Mouse (Mus musculus): ENCODE measurements around the gene Brca1. TPM values are rescaled to one million over a fixed set of nuclear protein-coding genes. Genes with fewer than 3 reads are reported as not detected.

Gene Brca1
- polyA plus RNA-seq, 1 experiment from 2014 or later = 23.0 TPM

DNA sequence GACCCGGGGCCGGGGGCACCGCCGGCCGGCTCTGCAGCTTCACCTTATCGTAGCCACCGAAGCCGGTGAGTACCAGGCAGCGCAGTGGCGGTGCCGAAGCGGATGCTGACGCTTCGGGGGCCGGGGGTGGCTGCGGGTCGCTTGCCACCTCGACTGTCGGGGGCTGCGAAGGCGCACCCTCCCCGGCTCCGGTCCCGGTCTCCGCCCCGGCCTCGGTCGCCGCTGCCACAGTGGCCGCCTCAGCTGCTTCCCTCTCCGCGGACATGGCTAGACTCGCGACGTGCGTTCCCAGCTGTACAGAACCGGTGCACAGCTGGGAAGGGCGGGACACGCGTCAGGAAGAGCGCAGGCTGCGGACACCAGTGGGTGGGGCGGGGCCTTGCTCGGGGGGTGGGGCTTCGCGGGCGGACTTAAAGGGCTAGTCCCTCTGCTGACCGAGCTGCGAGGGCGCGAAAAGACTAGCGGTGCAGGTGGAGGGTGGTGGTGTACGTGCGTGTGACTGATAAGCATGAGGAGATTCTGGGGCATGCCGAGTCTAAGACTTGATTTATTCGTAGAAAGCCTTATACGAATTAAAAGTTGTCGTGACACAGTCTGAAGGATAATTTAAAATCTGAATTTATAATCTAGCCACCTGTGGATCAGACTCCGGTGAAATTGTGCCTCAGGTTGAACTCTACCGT is 85.7 kb downstream of the Brca1 start, which contains the start of gene Vat1:
Gene Vat1 (minus strand): TSS at position 362 of the 683 bp plus-strand sequence.
- WGBS = 1% methylated on average over 60 of the region's 60 CpGs
- peak; percentile 73 for DNase-seq (ENCODE audit: low spot score)
- peaks cover 93% of the 10 kb centered on the region for H3K4me1 ChIP-seq

DNA sequence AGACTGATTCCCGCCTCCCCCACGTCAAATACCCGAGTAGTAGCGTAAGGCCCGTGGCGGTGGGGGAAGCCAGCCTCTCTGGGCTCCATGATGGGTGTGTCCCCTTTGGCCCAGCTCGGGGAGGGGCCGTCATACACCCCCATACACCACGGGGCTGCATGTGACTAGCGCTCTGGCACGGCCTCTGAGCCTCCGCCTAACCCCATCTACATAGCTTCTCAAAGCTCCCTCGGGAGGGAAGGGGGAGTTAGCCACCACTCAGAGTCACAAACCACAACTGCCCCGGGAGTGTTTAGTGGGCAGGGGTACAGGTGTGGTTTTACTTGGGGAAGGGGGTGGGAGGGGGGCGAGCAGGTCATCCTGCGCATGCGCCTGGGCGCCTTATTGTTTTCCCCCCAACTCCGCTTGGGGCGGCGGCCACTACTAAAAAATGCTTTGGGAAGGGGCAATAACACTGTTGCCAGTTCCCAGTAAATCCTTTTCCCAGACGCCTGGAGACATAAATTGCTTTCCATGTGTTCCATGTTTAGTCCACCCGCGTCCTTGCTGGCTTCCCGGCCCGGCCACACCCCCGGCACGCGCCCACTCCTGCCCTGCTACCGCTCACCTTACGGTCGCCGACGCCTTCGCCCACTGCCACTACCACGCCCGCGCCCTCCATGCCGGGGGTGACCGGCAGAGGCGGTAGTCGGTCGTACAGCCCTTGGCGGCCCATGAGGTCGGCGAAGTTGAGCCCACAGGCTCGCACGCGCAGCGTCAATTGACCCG is 86.5 kb downstream of the Brca1 start:
- Histone ChIP-seq H3K27me3 (ENCODE audit: low read depth, poor library complexity, severe bottlenecking) (peaks cover 31% of the 10 kb centered on the region), H3K27ac (replicated peaks) (peak overlapping the region; percentile 82), H3K36me3 (peaks cover 19% of the 10 kb centered on the region), H3K9me3 (replicated peaks) (no peaks in the 10 kb centered on the region), H3K4me3 (peak overlapping the region; percentile 68), H3K4me1 (peaks cover 88% of the 10 kb centered on the region)
- WGBS = under 1% methylated on average over 51 of the region's 51 CpGs
- DNase-seq (ENCODE audit: low spot score) = peak; percentile 60

More for the DNA sequence above, 85.7 kb downstream of the Brca1 start, which contains the start of gene Vat1:
- H3K27me3 ChIP-seq (ENCODE audit: low read depth, poor library complexity, severe bottlenecking) = peaks cover 38% of the 10 kb centered on the region
- no peaks in the 10 kb centered on the region for H3K9me3 ChIP-seq (replicated peaks)
- peaks cover 21% of the 10 kb centered on the region for H3K36me3 ChIP-seq
- peak within 1 kb of the TSS; percentile 82 for H3K27ac ChIP-seq (replicated peaks)
- peak within 1 kb of the TSS; percentile 79 for H3K4me3 ChIP-seq

DNA sequence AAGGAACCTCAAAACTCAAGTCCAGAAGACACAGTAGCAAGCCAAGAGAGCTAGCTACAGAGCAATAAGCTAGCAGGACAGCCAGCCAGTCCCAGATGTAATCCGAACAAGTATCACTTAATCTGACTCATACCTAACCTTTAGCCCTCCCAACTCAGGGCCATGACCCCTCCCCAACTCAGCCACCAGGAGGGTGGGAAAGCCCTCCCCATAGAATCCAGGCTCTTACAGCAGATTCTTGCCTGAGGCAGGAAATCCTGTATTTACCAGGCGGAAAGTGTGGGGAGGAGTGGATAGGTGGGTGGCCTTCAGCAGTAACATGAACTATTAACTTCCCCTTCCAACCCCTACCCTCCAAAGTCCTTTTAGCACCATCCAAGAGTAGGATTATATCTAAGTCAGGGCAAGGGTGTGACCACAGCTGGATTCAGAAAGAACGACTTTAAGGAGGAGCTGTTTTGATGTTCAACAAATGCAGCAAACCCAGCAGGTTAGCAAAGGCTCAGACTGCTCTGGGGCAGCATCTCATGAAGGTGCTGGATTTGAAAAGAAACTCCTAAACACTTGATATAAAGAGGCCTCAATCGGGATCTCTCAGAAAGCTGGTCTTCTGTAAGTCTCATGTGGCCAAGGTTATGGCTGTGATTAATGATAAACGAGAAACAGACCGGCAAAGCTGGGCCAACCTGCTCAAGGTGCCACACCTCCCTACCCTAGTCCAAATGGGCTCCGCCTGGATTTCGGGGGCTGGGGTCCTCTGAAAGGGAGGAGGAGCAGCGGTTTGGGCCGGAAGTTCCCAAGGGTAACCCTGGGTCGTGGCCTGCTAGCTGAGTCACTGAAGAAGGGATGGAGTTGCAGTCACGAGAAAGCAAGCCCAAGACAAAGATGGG is 87.3 kb downstream of the Brca1 start, which contains the start of gene Rnd2:
Gene Rnd2 (plus strand): TSS at position 789 of the 890 bp plus-strand sequence.
- H3K4me3 ChIP-seq = peak within 1 kb of the TSS; percentile 68
- H3K36me3 ChIP-seq = peaks cover 27% of the 10 kb centered on the region
- no peak for DNase-seq (ENCODE audit: low spot score)
- peaks cover 90% of the 10 kb centered on the region for H3K4me1 ChIP-seq
- H3K27ac ChIP-seq (replicated peaks) = peak within 1 kb of the TSS; percentile 82
- WGBS = 13% methylated on average over 12 of the region's 12 CpGs
- peaks cover 31% of the 10 kb centered on the region for H3K27me3 ChIP-seq (ENCODE audit: low read depth, poor library complexity, severe bottlenecking)
- no peaks in the 10 kb centered on the region for H3K9me3 ChIP-seq (replicated peaks)

DNA sequence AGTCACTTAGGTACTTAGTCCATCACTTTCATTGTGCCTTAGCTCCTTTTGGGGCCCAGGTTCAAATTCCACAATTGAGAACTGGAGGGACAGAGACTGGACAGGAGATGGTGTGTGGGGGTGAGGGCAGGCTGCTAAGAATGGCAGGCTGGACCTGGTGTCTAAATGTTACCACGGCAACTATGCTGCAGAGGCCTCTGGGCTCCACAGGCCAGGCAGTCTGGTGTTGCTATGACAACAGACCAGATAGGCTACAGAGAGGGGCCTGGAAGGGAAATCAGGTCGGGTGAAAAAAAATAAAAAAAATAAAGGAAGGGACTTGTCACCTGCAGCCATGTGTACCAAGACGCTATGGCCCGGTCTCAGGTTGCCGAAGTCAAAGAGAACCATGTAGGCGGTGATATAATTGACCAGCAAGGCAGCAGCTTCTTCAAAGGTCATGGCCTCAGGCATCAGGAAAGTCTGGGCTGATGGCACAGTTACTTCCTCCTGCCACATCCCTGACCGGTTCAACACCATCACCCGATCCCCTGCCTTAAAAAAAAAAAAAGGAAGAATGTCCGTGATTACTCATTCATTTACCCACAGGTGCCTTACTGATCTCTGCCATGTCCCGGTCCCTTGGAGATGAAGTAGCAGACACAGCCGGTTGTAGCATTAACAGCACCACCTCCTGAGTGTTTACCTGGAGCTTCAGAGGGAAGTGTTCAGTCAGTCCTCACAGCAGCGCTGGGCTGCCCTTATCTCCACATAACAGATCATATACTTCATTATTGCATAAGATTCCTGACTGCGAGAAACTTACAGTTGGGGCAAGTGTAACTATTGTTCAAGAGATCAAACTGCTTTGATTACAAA is 88.9 kb downstream of the Brca1 start:
- Histone ChIP-seq H3K4me3 (peak overlapping the region; percentile 32), H3K36me3 (peaks cover 42% of the 10 kb centered on the region), H3K4me1 (peaks cover 86% of the 10 kb centered on the region), H3K27ac (replicated peaks) (peak overlapping the region; percentile 80), H3K27me3 (ENCODE audit: low read depth, poor library complexity, severe bottlenecking) (peaks cover 27% of the 10 kb centered on the region), H3K9me3 (replicated peaks) (no peaks in the 10 kb centered on the region)
- peak; percentile 71 for DNase-seq (ENCODE audit: low spot score)
- WGBS = 44% methylated on average over 13 of the region's 13 CpGs

DNA sequence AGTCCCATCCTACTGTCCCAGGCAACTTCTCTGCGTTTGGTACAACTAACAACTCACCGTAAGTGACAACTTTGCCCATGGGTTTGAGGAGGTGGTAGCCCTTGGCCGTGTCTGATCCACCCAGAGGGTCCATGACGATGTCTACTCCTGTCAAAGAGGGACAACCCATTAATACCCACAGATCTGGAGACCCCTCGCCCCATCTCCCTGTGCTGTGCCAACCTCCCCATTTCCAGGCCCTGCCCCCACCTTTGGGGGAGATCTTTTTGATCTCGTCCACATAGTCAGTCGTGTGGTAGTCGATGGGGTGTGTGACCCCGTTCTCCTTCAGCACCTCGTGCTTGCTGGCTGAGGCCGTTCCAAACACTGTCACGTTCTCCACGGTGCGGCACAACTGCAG is 89.6 kb downstream of the Brca1 start:
- Histone ChIP-seq H3K27me3 (ENCODE audit: low read depth, poor library complexity, severe bottlenecking) (peaks cover 24% of the 10 kb centered on the region), H3K4me1 (peaks cover 79% of the 10 kb centered on the region), H3K4me3 (peak overlapping the region; percentile 32), H3K9me3 (replicated peaks) (no peaks in the 10 kb centered on the region), H3K27ac (replicated peaks) (peak overlapping the region; percentile 80), H3K36me3 (peaks cover 45% of the 10 kb centered on the region)
- 74% methylated on average over 14 of the region's 14 CpGs for WGBS
- no peak for DNase-seq (ENCODE audit: low spot score)

DNA sequence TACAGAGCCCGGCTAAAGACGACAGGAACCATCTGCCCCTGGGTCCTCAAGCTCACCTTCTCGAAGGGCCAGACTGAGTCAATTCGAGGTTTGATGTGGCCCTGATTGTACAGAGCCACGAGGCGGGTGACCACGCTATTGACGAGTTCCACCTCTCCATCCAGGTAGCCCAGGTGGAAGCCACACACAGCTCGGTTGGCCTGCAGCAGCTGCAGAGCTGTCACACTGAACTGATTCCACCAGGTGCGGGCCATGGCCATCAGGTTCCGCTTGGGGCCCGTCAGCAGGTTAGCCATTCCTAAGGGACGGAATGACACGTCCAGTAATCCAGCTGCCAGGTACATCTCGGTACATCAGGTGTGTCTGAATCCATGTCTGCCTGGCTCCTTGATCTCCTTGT is 91.4 kb downstream of the Brca1 start:
- Histone ChIP-seq H3K4me1 (peaks cover 63% of the 10 kb centered on the region), H3K27me3 (ENCODE audit: low read depth, poor library complexity, severe bottlenecking) (peaks cover 15% of the 10 kb centered on the region), H3K9me3 (replicated peaks) (no peaks in the 10 kb centered on the region), H3K27ac (replicated peaks) (peak overlapping the region; percentile 29; the same call in 1 of the 2 replicates), H3K4me3 (no peak overlapping the region), H3K36me3 (peaks cover 45% of the 10 kb centered on the region)
- DNase-seq (ENCODE audit: low spot score) = no peak
- 86% methylated on average over 15 of the region's 15 CpGs for WGBS

DNA sequence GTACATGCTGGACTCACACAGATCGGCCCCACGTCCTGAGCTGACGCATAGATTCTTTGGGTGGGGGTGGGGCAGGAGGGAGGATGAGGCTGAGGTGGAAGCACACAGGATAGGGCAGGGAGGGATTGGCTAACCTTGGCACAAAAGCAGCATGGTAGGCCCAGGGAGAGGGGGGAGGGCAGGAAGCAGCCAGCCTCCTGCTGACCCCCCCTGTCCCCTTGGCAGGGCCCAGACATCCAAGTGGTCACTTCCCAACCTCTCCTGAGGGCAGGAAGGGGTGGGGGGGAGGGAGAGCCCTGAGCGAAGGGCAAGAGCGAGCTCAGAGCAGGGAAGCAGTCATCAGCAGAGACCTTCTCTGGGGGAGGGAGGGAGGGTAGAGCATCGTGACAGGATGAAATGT is 92.0 kb downstream of the Brca1 start:
- DNase-seq (ENCODE audit: low spot score) = no peak
- Histone ChIP-seq H3K9me3 (replicated peaks) (no peaks in the 10 kb centered on the region), H3K27me3 (ENCODE audit: low read depth, poor library complexity, severe bottlenecking) (peaks cover 9% of the 10 kb centered on the region), H3K27ac (replicated peaks) (peak overlapping the region; percentile 29), H3K36me3 (peaks cover 45% of the 10 kb centered on the region), H3K4me1 (peaks cover 62% of the 10 kb centered on the region), H3K4me3 (no peak overlapping the region)
- WGBS = 28% methylated on average over 6 of the region's 6 CpGs

DNA sequence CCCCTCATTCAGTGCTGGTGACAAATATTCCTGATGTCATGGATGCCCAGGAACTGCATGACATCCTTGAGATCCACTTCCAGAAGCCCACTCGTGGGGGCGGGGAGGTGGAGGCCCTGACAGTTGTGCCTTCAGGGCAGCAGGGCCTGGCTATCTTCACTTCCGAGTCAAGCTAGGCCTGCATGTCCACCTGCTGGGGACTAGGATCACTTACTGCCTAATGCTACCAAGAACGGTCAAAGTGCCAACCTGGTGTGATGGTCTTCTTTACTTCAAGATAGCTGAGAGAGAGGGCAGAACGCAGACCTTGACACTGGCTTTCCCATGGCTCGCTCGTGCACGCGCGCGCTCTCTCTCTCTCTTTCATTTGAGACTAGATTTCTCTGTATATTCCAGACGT is 93.5 kb downstream of the Brca1 start:
- no peak overlapping the region for H3K4me3 ChIP-seq
- H3K27me3 ChIP-seq (ENCODE audit: low read depth, poor library complexity, severe bottlenecking) = no peaks in the 10 kb centered on the region
- H3K27ac ChIP-seq (replicated peaks) = no peak overlapping the region
- peaks cover 45% of the 10 kb centered on the region for H3K36me3 ChIP-seq
- 87% methylated on average over 12 of the region's 12 CpGs for WGBS
- no peak for DNase-seq (ENCODE audit: low spot score)
- H3K4me1 ChIP-seq = peaks cover 52% of the 10 kb centered on the region
- H3K9me3 ChIP-seq (replicated peaks) = no peaks in the 10 kb centered on the region

DNA sequence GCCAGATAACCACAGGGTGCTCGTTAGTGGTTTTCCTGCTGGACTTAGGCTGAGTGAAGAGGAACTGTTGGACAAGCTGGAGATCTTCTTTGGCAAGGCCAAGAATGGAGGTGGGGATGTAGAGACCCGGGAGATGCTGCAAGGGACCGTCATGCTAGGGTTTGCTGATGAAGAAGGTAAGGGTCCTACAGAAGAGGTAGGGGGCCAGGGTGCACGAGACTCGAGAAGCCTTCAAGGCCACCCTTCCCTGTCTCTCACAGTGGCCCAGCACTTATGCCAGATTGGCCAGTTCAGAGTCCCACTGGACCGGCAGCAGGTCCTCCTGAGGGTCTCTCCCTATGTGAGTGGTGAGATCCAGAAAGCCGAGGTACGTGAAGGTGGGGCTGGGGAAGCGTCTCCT is 94.1 kb downstream of the Brca1 start:
- no peak for DNase-seq (ENCODE audit: low spot score)
- H3K27ac ChIP-seq (replicated peaks) = no peak overlapping the region
- 91% methylated on average over 9 of the region's 9 CpGs for WGBS
- H3K27me3 ChIP-seq (ENCODE audit: low read depth, poor library complexity, severe bottlenecking) = no peaks in the 10 kb centered on the region
- H3K4me3 ChIP-seq = no peak overlapping the region
- no peaks in the 10 kb centered on the region for H3K9me3 ChIP-seq (replicated peaks)
- peaks cover 45% of the 10 kb centered on the region for H3K36me3 ChIP-seq
- H3K4me1 ChIP-seq = peaks cover 46% of the 10 kb centered on the region

DNA sequence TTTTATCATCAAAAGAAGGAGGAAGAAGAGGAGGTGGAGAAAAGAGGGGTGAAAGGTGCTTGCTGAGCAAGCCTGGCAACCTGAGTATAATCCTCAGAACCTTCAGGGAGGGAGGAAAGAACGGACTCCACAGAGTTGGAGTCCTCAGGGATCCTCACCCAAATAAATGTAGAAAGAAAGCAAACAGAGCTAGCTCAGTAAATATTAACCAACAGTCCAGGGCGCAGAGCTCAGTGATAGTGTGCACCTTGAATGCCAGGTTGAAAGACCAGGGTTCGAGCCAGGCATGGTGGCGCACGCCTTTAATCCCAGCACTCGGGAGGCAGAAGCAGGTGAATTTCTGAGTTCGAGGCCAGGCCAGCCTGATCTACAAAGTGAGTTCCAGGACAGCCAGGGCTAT is 96.1 kb downstream of the Brca1 start:
- no peaks in the 10 kb centered on the region for H3K27me3 ChIP-seq (ENCODE audit: low read depth, poor library complexity, severe bottlenecking)
- H3K36me3 ChIP-seq = peaks cover 30% of the 10 kb centered on the region
- peaks cover 32% of the 10 kb centered on the region for H3K4me1 ChIP-seq
- H3K4me3 ChIP-seq = no peak overlapping the region
- 88% methylated on average over 7 of the region's 7 CpGs for WGBS
- DNase-seq (ENCODE audit: low spot score) = no peak
- 0 out of 2 replicates have a peak overlapping the region, but pooled peaks have one; percentile 38 for H3K27ac ChIP-seq (replicated peaks)
- H3K9me3 ChIP-seq (replicated peaks) = no peaks in the 10 kb centered on the region

DNA sequence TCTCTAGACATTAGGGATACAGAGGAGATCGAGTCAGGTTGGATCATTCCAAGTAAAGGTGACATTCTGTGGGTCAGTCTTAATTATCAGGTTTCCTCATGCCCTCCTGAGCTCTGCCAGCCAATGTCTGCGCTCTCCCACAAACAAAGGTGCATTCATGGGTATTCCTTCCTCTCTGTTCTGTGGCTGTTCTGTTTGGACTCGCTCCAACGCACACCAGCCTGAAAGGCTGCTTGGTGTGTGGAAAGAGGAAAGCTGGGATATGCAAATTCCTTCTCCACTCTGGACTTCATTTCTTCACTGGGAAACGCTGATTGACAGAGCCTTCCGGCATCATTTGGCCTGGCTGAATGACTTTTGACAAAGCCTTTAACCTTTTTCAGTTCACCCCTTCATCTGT is 97.1 kb downstream of the Brca1 start:
- Histone ChIP-seq H3K27ac (replicated peaks) (0 out of 2 replicates have a peak overlapping the region, but pooled peaks have one; percentile 14), H3K27me3 (ENCODE audit: low read depth, poor library complexity, severe bottlenecking) (no peaks in the 10 kb centered on the region), H3K36me3 (peaks cover 21% of the 10 kb centered on the region), H3K4me1 (peaks cover 23% of the 10 kb centered on the region), H3K9me3 (replicated peaks) (no peaks in the 10 kb centered on the region), H3K4me3 (no peak overlapping the region)
- no peak for DNase-seq (ENCODE audit: low spot score)
- WGBS = 55% methylated on average over 6 of the region's 6 CpGs

Measured in midbrain, embryonic 10.5 days (tissue).